Mouse (Mus musculus) lung, adult 2 months (tissue): ENCODE measurements around the gene Tspan4.

Experiments used
- CTCF ChIP-seq: fragments of 200-500 bp; IDR thresholded peaks from 2 replicates; pipeline ENCODE4 v1.5.1; 2011; ENCODE audit warnings: mild to moderate bottlenecking, low read length, control low read depth; ENCODE audit not compliant: insufficient read depth
- POLR2A ChIP-seq: fragments of 200-500 bp; IDR thresholded peaks from 2 replicates; pipeline ENCODE4 v1.6.1; 2011; ENCODE audit warnings: low read depth, mild to moderate bottlenecking, control low read depth, low read length, borderline replicate concordance; ENCODE audit errors: extremely low read depth

- no peak for TF ChIP-seq CTCF
- TF ChIP-seq POLR2A, result no peak; the same call in 1 of the 2 replicates
These were observed 15.7 kb upstream of the Tspan4 start for GRCm38 (mm10) chr7:141459301-141459711.
